Mouse (Mus musculus): ENCODE measurements at regions not wholly inside any gene's neighbourhood (a gene's known extent, or its start where the extent isn't known, plus 50 kb on each side); places are given as distances from the start of the nearest gene placed in this dataset.

DNA sequence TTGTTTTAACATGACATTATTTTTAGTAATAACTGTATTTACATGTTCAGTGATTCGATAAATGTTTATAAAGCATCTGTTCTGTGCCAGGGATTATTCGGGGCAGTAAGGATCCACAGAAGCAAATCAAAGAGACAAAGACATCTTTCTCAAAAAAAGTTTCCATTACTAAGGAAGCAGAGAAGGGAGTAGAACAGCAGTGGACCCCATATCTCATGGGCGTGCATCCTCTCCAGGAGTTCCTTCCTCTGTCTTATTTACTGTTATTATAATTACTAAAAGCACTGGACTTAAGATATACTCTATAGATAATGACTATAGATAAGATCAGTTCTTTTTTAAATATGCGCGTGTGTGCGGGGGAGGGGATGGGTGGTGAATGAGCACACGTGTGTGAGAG, 87.5 kb upstream of the Kitl start:
- Histone ChIP-seq H3K27ac (ENCODE audit: insufficient read depth, low read depth, low read length, poor library complexity, severe bottlenecking) (no peak overlapping the region), H3K4me3 (ENCODE audit: insufficient read depth in 1 of 2, low read depth in 1 of 2, low read length in 2 of 2, poor library complexity in 1 of 2, severe bottlenecking in 1 of 2) (no peak overlapping the region), H3K36me3 (ENCODE audit: control insufficient read depth, insufficient read depth, low read length, poor library complexity, severe bottlenecking) (no peaks in the 10 kb centered on the region), H3K9me3 (ENCODE audit: control insufficient read depth, insufficient read depth, low read depth, low read length) (no peaks in the 10 kb centered on the region), H3K9ac (ENCODE audit: insufficient read depth, low read depth, low read length, poor library complexity, severe bottlenecking) (no peak overlapping the region), H3K4me1 (ENCODE audit: control insufficient read depth in 2 of 2, insufficient read depth in 2 of 2, low read length in 2 of 2, poor library complexity in 1 of 2) (peaks cover 0 to 4% of the 10 kb centered on the region in 2 experiments; a peak in 1 of 4 replicates)
- in situ Hi-C loops (cut with MboI; ENCODE audit: low sequenced_read_pairs in 2 of 2, unreplicated experiment in 2 of 2), result no loop called here
- DNase-seq (ENCODE audit: low read depth, low spot score), result no peak
- no peak for TF ChIP-seq ZNF384 (IDR thresholded peaks at IDR 0.05; ENCODE audit: low read depth, low read length)

DNA sequence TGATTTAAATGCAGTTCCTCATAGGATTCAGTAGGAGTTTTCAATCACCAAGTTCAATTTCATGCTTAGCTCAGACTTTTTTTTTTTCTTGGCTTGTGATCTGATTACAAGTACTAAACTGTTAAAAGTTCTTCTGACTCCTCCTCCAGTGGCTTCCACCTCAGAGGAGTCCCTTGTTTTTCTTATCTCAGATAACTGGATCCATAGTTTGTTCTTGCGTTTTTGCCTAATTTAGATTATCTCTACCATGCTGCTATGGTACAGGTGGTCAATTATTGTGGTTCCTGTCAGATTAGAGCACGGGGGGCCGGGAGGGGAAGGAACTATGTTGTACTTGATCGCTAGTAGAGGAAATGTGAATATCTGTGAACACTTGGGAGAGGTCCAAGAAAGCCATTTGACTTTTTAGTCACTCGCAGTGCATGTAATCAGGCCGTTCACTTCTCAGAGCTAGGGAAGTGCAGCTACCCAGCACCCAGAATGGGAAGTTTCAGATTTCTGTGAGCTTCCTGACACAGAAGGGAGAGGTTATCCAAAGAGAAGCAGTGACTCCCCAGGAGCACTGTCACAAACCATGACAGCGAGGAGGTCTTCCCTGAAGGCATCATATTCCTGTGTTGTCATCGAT, 89.0 kb upstream of the Kitl start:
- H3K36me3 ChIP-seq (ENCODE audit: control insufficient read depth, insufficient read depth, low read length, poor library complexity, severe bottlenecking), result no peaks in the 10 kb centered on the region
- in situ Hi-C loops (cut with MboI; ENCODE audit: low sequenced_read_pairs in 2 of 2, unreplicated experiment in 2 of 2), result no loop called here
- DNase-seq (ENCODE audit: low read depth, low spot score), result no peak
- no peak for TF ChIP-seq HCFC1 (IDR thresholded peaks at IDR 0.05; ENCODE audit: borderline replicate concordance, insufficient read depth, low read length)
- no peak for TF ChIP-seq CHD2 (IDR thresholded peaks at IDR 0.05; ENCODE audit: low read depth, low read length)
- TF ChIP-seq MAFK (IDR thresholded peaks at IDR 0.05; ENCODE audit: insufficient read depth, low read depth, low read length), result no peak
- TF ChIP-seq ZC3H11A (IDR thresholded peaks at IDR 0.05; ENCODE audit: borderline replicate concordance, low read depth, low read length), result no peak
- no peak for TF ChIP-seq ZNF384 (IDR thresholded peaks at IDR 0.05; ENCODE audit: low read depth, low read length)
- no peak overlapping the region for H3K4me3 ChIP-seq (ENCODE audit: insufficient read depth in 1 of 2, low read depth in 1 of 2, low read length in 2 of 2, poor library complexity in 1 of 2, severe bottlenecking in 1 of 2)
- peaks cover 0 to 4% of the 10 kb centered on the region in 2 experiments; a peak in 1 of 4 replicates for H3K4me1 ChIP-seq (ENCODE audit: control insufficient read depth in 2 of 2, insufficient read depth in 2 of 2, low read length in 2 of 2, poor library complexity in 1 of 2)
- no peaks in the 10 kb centered on the region for H3K9me3 ChIP-seq (ENCODE audit: control insufficient read depth, insufficient read depth, low read depth, low read length)
- H3K9ac ChIP-seq (ENCODE audit: insufficient read depth, low read depth, low read length, poor library complexity, severe bottlenecking), result no peak overlapping the region
- H3K27ac ChIP-seq (ENCODE audit: insufficient read depth, low read depth, low read length, poor library complexity, severe bottlenecking), result no peak overlapping the region

DNA sequence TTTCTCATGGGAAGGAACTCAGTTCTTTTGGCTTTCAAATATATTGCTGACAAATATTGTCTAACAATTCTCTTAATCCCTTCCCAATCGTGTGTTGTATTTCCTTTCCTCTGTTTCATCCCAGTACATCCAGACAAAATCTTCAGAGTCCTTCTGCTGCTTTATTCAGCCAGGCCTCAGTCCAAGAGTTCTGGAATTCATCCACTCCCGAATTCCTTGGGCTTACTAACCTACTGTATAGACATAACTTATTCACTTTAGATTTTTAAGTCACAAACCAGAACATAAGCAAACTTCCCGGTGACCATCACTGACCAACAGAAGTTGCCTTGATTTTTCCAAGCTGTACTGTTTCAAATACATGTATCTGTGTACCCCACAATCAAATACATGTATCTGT, 90.9 kb upstream of the Kitl start:
- Histone ChIP-seq H3K4me1 (ENCODE audit: control insufficient read depth in 2 of 2, insufficient read depth in 2 of 2, low read length in 2 of 2, poor library complexity in 1 of 2) (peaks cover 0 to under 1% of the 10 kb centered on the region in 2 experiments; a peak in 1 of 4 replicates), H3K4me3 (ENCODE audit: insufficient read depth in 1 of 2, low read depth in 1 of 2, low read length in 2 of 2, poor library complexity in 1 of 2, severe bottlenecking in 1 of 2) (no peak overlapping the region), H3K36me3 (ENCODE audit: control insufficient read depth, insufficient read depth, low read length, poor library complexity, severe bottlenecking) (no peaks in the 10 kb centered on the region), H3K9me3 (ENCODE audit: control insufficient read depth, insufficient read depth, low read depth, low read length) (no peaks in the 10 kb centered on the region), H3K9ac (ENCODE audit: insufficient read depth, low read depth, low read length, poor library complexity, severe bottlenecking) (no peak overlapping the region), H3K27ac (ENCODE audit: insufficient read depth, low read depth, low read length, poor library complexity, severe bottlenecking) (no peak overlapping the region)
- in situ Hi-C loops (cut with MboI; ENCODE audit: low sequenced_read_pairs in 2 of 2, unreplicated experiment in 2 of 2), result no loop called here
- TF ChIP-seq MAFK (IDR thresholded peaks at IDR 0.05; ENCODE audit: insufficient read depth, low read depth, low read length), result no peak
- TF ChIP-seq CHD2 (IDR thresholded peaks at IDR 0.05; ENCODE audit: low read depth, low read length), result no peak
- TF ChIP-seq ZC3H11A (IDR thresholded peaks at IDR 0.05; ENCODE audit: borderline replicate concordance, low read depth, low read length), result no peak
- TF ChIP-seq ZNF384 (IDR thresholded peaks at IDR 0.05; ENCODE audit: low read depth, low read length), result no peak
- TF ChIP-seq HCFC1 (IDR thresholded peaks at IDR 0.05; ENCODE audit: borderline replicate concordance, insufficient read depth, low read length), result no peak
- no peak for DNase-seq (ENCODE audit: low read depth, low spot score)

DNA sequence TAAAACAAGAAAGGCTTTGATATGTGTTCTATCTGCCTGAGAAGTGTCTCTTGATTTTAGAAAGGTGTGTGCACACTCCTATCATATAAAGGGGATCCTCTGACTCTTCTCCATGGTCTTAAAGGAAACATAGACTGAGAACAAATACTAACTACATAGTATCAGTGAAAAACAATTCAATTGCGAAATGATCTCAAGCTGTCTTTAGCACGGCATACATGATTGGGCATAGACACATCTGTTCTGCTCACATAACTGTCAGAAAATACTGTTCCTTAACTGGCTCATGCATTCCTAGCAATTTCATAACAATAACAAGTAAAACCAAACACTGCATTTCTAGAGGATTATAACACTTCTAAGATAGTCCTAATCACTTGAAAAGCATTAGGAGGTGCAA, 95.5 kb upstream of the Kitl start:
- Histone ChIP-seq H3K4me1 (ENCODE audit: control insufficient read depth in 2 of 2, insufficient read depth in 2 of 2, low read length in 2 of 2, poor library complexity in 1 of 2) (no peaks in the 10 kb centered on the region), H3K4me3 (ENCODE audit: insufficient read depth in 1 of 2, low read depth in 1 of 2, low read length in 2 of 2, poor library complexity in 1 of 2, severe bottlenecking in 1 of 2) (no peak overlapping the region), H3K27ac (ENCODE audit: insufficient read depth, low read depth, low read length, poor library complexity, severe bottlenecking) (no peak overlapping the region), H3K36me3 (ENCODE audit: control insufficient read depth, insufficient read depth, low read length, poor library complexity, severe bottlenecking) (no peaks in the 10 kb centered on the region), H3K9ac (ENCODE audit: insufficient read depth, low read depth, low read length, poor library complexity, severe bottlenecking) (no peak overlapping the region), H3K9me3 (ENCODE audit: control insufficient read depth, insufficient read depth, low read depth, low read length) (no peaks in the 10 kb centered on the region)
- no peak for TF ChIP-seq HCFC1 (IDR thresholded peaks at IDR 0.05; ENCODE audit: borderline replicate concordance, insufficient read depth, low read length)
- TF ChIP-seq MAFK (IDR thresholded peaks at IDR 0.05; ENCODE audit: insufficient read depth, low read depth, low read length), result no peak
- TF ChIP-seq ZNF384 (IDR thresholded peaks at IDR 0.05; ENCODE audit: low read depth, low read length), result no peak
- no peak for TF ChIP-seq CHD2 (IDR thresholded peaks at IDR 0.05; ENCODE audit: low read depth, low read length)
- no peak for TF ChIP-seq ZC3H11A (IDR thresholded peaks at IDR 0.05; ENCODE audit: borderline replicate concordance, low read depth, low read length)
- in situ Hi-C loops (cut with MboI; ENCODE audit: low sequenced_read_pairs in 2 of 2, unreplicated experiment in 2 of 2), result no loop called here
- DNase-seq (ENCODE audit: low read depth, low spot score), result no peak
